Mouse (Mus musculus) heart, embryonic 14.5 days (tissue): ENCODE measurements around the gene Ubl4b. TPM values are rescaled to one million over a fixed set of nuclear protein-coding genes. Genes with fewer than 3 reads are reported as not detected.

Experiments used
- ATAC-seq: fragments of 200-750 bp; cut with Nextera tagmentation; 2 replicates; pipeline ENCODE4 v1.8.0; 2017; ENCODE audit warnings: low read depth, moderate TSS enrichment; ENCODE audit not compliant: insufficient number of reproducible peaks, insufficient read depth, low FRiP score
- H3K27ac ChIP-seq, 2 experiments: fragments of 200-500 bp in 1 of 2; fragments of 300-500 bp in 1 of 2; sonication (generic) in 1 of 2; replicated peaks in 1 of 2; 2 replicates each; pipeline ENCODE4 v1.5.1; 2012 to 2014; ENCODE audit warnings: low read depth in 2 of 2, low read length in 2 of 2, control low read depth in 1 of 2, mild to moderate bottlenecking in 1 of 2, mixed read lengths in 1 of 2; ENCODE audit not compliant: control insufficient read depth in 1 of 2, insufficient read depth in 1 of 2
- H3K27me3 ChIP-seq: fragments of 300-500 bp; sonication (generic); 2 replicates; pipeline ENCODE4 v1.6.1; 2014; ENCODE audit warnings: mild to moderate bottlenecking, low read length, control low read depth; ENCODE audit not compliant: control insufficient read depth, insufficient read depth
- H3K36me3 ChIP-seq: fragments of 300-500 bp; sonication (generic); 2 replicates; pipeline ENCODE4 v1.6.1; 2014; ENCODE audit warnings: mild to moderate bottlenecking, control low read depth, low read length, mixed read lengths; ENCODE audit not compliant: control insufficient read depth, insufficient read depth
- H3K4me1 ChIP-seq, 2 experiments: fragments of 200-500 bp in 1 of 2; fragments of 300-500 bp in 1 of 2; sonication (generic) in 1 of 2; 2 replicates each; pipeline ENCODE4 v1.6.1; 2012 to 2014; ENCODE audit warnings: low read length in 2 of 2, control low read depth in 1 of 2, mixed read lengths in 1 of 2; ENCODE audit not compliant: control insufficient read depth in 2 of 2, insufficient read depth in 2 of 2
- H3K4me2 ChIP-seq: fragments of 300-500 bp; sonication (generic); 2 replicates; pipeline ENCODE4 v1.6.1; 2014; ENCODE audit warnings: mild to moderate bottlenecking, low read length
- H3K4me3 ChIP-seq, 2 experiments: fragments of 200-500 bp in 1 of 2; fragments of 300-500 bp in 1 of 2; sonication (generic) in 1 of 2; 2 replicates each; pipeline ENCODE4 v1.5.1; 2012 to 2014; ENCODE audit warnings: low read length in 2 of 2, mild to moderate bottlenecking in 2 of 2, control low read depth in 1 of 2, low read depth in 1 of 2, moderate library complexity in 1 of 2; ENCODE audit not compliant: control insufficient read depth in 1 of 2, insufficient read depth in 1 of 2
- H3K9ac ChIP-seq: fragments of 300-500 bp; sonication (generic); 2 replicates; pipeline ENCODE4 v1.6.1; 2014; ENCODE audit warnings: mild to moderate bottlenecking, low read length
- H3K9me3 ChIP-seq: fragments of 300-500 bp; sonication (generic); 2 replicates; pipeline ENCODE4 v1.6.1; 2016; ENCODE audit warnings: low read length, control low read depth; ENCODE audit not compliant: control insufficient read depth
- WGBS: fragments of 180-500 bp; shearing (Covaris S2); extraction: QIAGEN DNeasy Blood & Tissue Kit; methylation state at CpG from one replicate; pipeline ENCODE4 v1.1.7; 2014; 5-methylcytosine and 5-hydroxymethylcytosine counted together
- polyA plus RNA-seq: library from polyadenylated mRNA; unstranded; fragments of >200 nt; fragmentation: Nextera tagmentation; extraction: Ambion mirVana; gene quantifications from 2 replicates; pipeline ENCODE4 v1.2.1, GENCODE M21; 2014

The Ubl4b gene
- polyA plus RNA-seq, 1 experiment from 2014 or later, result not detected

DNA sequence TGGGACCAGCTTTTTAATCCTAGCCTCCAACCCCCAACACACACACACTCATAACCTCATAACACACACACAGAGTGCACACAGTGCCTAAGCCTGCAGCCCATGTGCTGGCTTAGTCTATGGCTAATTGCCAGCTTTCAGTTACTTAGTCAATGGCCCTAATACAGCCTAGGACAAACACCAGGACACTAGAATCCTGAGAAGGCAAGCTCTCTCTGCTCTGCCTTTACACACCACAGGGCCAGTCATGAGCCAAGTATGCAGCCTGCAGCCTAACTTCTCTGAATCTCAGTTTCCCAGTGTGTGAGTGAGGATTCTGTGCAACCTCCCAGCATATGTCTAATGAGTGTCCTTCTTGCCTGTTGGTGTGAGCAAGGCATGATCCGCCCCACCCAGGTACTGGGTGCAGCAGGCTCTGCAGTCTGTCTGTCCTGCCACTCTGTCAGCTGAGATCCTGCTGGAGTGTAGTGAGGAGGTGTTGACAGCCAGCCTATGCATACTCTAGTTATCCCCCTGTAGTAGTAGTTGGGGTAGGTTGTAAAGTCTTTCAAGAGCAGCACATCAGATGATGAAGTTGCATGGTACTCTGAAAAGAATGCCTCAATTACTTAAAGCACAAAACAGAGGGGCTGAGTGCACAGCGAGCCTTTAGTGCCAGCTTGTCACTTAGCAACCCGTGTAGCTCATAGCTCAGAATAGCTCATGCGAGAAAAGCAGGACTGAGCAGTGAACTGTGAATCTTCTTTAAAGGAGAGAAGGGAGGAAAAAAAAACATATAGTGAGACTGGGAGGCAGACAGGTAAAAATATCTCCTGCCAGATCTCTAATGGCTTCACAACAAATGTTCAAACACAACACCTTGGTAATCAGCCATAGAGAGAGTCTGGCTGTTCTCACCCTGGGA, 49.2 kb downstream of the Ubl4b start:
- 0 out of 2 replicates have a peak, but pooled peaks have one; percentile 45 for ATAC-seq
- WGBS, result 23% methylated on average over 4 of the region's 4 CpGs
- Histone ChIP-seq H3K9me3 (peaks cover 6% of the 10 kb centered on the region), H3K36me3 (no peaks in the 10 kb centered on the region), H3K27me3 (no peaks in the 10 kb centered on the region), H3K4me2 (peak overlapping the region; percentile 28; the same call in 1 of the 2 replicates), H3K4me1 (peaks cover 17 to 32% of the 10 kb centered on the region in 2 experiments), H3K4me3 (no peak overlapping the region), H3K27ac (peak overlapping the region; percentile 48 to 77), H3K9ac (peak overlapping the region; percentile 41)

- peaks cover 18% of the 10 kb centered on the region for H3K9me3 ChIP-seq
- H3K27ac ChIP-seq, result no peak overlapping the region
- no peak overlapping the region for H3K4me2 ChIP-seq
- H3K9ac ChIP-seq, result no peak overlapping the region
- H3K4me3 ChIP-seq, result no peak overlapping the region
- no peaks in the 10 kb centered on the region for H3K27me3 ChIP-seq
- peaks cover 17 to 32% of the 10 kb centered on the region in 2 experiments for H3K4me1 ChIP-seq
- 69% methylated on average over 1 of the region's 1 CpGs for WGBS
- H3K36me3 ChIP-seq, result peaks cover 10% of the 10 kb centered on the region
- no peak for ATAC-seq
Observed at GRCm38 (mm10) chr3:107504542-107504941, 50.3 kb downstream of the Ubl4b start.

DNA sequence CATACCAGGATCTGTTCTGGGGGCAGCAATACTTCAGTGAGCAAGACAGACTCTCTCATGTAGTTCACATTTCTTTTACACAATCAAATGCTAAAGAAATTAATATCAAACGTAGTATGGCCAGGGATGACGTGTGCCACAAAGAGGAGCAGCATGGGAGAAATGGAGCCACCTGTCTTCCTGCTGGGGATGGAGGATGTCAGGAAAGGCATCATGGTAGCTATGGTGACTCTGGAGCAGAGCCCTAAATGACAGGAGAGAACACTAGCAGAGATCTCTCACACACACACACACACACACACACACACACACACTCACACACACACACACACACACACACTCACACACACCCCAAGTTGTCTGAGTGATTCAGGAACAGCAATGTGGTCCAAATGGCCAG, 51.2 kb downstream of the Ubl4b start:
- no peak overlapping the region for H3K4me2 ChIP-seq
- WGBS, result 86% methylated on average over 2 of the region's 2 CpGs

More for the DNA sequence above, 51.2 kb downstream of the Ubl4b start:
- Histone ChIP-seq H3K4me1 (peaks cover 17 to 32% of the 10 kb centered on the region in 2 experiments), H3K27me3 (no peaks in the 10 kb centered on the region), H3K27ac (no peak overlapping the region), H3K4me3 (no peak overlapping the region), H3K36me3 (peaks cover 16% of the 10 kb centered on the region), H3K9ac (no peak overlapping the region), H3K9me3 (peaks cover 26% of the 10 kb centered on the region)
- no peak for ATAC-seq

Other genes with a start within 250 kb of the Ubl4b start
- gene Rbm15, start 221.4 kb downstream of the Ubl4b start, polyA plus RNA-seq, result 11.7 and 13.2 TPM in 2 replicates
- gene Kcnc4, start 95.5 kb downstream of the Ubl4b start, polyA plus RNA-seq, result 0.08 and 0.12 TPM in 2 replicates
- gene Slc6a17, start 37.1 kb downstream of the Ubl4b start, polyA plus RNA-seq, result 4.5 and 5.2 TPM in 2 replicates
- 0.11 TPM in 1 of 2 replicates, not detected in the other for gene Alx3, start 40.0 kb upstream of the Ubl4b start, polyA plus RNA-seq
- gene Gm10961, start 76.2 kb upstream of the Ubl4b start, polyA plus RNA-seq, result not detected in 2 replicates
- gene Strip1, start 76.6 kb upstream of the Ubl4b start, polyA plus RNA-seq, result 40.3 TPM in 2 replicates
- gene Ahcyl1, start 141.5 kb upstream of the Ubl4b start, polyA plus RNA-seq, result 63.7 and 64.4 TPM in 2 replicates
- gene Csf1, start 205.4 kb upstream of the Ubl4b start, polyA plus RNA-seq, result 8.5 and 10.1 TPM in 2 replicates